Mouse (Mus musculus) gastrocnemius, postnatal 14 days (tissue): ENCODE measurements around the gene Ola1. TPM values are rescaled to one million over a fixed set of nuclear protein-coding genes. Genes with fewer than 3 reads are reported as not detected.
A peak's percentile ranks its signal among the peaks of the same experiment; 100 is the strongest.

ENCODE experiments used
- DNase-seq: peaks from one replicate; pipeline ENCODE4 v3.0.0; 2021; ENCODE audit warnings: mixed read lengths
- intact Hi-C: fragments of 180-260 bp; cut with DNase I; formaldehyde crosslinking; loops from one replicate; pipeline ENCODE4 v1.15.1; 2025; ENCODE audit warnings: low total_unique reads
- total RNA-seq, 2 experiments: library from RNA; stranded (reverse); gene quantifications; 2 replicates each; pipeline ENCODE4 v1.2.3; 2021

Ola1 gene
- total RNA-seq, 2 experiments from 2014 or later: 97.2 to 98.5 TPM

DNA sequence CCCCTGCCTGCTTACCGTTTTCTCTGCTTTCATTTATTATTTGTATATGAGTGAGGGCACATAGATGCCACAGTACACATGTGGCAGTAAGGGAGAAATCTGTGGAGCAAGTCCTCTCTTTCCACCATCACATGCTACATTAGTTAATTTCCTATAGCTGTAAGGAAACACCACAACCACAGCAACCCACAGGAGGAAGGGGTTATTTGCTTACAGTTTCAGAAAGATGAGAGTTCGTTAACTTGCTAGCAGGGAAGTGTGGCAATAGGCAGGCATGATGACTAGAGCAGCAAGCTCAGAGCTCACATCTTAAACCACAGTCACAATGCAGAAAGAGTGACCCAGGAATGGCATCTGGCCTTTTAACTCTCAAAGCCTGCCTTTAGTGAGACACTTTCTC lies 58.0 kb downstream of the Ola1 start:
- intact Hi-C loops: no loop called here
- no peak for DNase-seq

DNA sequence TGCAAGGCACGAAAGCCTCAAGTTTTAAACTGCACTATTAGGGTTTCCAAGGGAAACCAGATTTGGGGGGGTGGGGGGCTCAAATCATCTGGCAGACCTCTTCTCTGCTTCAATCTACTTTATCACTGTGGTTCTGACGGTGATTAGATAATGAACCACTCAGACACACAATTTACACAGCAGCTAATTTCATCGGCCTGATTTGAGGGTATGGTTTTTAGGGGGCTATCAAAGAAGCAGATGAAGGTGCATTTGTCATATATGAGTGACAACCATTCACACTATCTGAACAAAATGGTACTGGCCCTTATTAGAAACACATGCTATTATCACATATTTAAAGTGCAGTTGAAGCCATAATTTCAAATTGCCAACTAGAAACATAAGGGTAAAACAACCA lies 61.5 kb downstream of the Ola1 start:
- intact Hi-C loops: no loop called here
- no peak for DNase-seq

DNA sequence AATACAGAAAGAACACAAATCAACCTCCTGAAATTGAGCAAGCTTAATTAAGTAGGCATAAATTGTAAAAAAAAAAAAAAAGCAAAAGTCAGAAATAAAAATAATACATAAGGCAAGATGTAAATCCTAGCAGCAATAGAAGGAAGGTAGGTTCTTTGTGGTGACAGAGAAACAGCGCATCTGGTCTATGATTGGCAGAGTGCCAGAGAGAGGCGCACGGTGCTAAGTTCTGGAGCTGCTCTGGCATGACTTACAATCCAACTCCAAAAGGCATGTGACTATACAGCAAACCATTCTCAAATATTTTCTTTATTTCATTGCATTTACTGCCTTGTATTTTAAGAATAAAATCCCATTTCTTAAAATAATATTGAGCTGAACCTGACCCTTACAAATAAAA lies 68.2 kb downstream of the Ola1 start:
- intact Hi-C loops: no loop called here
- no peak for DNase-seq

DNA sequence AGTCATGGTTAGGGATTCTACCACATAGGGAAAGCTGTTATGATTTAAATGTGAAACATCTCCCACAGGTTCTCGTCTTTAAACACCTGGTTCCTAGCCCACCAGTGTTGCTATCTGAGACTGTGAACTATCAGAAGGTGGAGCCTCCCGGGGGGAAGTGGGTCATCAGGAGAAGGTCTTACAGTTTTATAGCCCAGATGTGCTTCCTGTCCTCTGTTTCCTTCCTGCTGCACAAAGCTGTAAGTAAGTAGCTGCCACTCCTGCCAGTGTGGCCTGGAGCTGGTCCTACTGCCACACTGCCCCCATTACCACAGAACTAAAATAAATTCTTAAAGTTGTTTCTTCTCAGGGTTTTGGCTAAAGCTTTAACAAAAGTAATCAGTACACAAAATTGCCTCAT lies 72.6 kb downstream of the Ola1 start:
- no peak for DNase-seq
- intact Hi-C loops: no loop called here

DNA sequence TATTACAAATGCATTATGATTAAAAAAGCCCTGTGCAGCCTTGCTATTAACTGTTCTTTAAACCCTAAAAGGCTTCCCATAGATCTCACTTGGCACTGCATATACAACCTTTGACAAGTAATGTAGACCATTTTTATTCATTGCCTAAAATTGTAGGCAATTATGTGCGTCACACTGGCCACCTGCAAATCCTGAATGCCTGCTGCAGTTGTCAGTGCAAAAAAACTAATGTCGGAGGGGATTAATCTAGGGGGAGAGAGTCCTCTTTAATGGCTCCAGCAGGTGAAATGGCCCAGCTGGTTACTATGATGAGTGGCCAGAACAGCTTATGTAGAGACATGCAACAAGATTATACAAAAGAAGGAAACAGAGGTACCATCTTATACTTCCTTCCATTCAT lies 75.0 kb downstream of the Ola1 start:
- no peak for DNase-seq

DNA sequence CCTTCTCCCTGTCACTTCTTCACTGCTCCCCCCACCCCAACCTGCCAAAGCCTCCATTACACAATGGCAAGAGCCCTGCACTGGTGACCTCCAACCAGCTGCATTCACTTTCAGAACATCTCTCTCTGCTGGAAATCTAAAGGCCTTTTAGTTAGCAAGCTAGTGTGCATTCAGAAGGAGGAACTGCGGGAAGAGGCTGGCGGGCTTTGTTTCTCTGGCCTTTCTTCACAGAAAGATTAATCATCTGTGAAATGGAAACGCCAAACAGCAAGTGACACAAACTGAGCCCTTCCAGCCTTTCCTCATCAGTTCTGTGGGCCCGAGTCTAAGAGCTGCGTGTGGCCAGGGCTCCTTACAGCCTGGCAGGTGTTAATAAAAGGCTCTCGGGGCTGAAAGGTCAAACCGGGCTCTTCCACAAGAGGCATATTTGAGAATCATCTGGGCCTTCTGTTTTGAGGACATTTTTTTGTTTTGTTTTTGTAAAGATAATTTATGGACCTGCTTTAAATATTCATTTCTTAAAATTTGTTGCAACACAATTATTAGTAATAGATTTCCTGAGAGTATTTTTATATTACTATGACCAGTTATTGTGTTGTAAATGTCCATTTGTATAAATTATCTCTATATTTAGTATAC lies 75.8 kb downstream of the Ola1 start:
- intact Hi-C loops: no loop called here
- no peak for DNase-seq

More for the DNA sequence above, 75.0 kb downstream of the Ola1 start:
- intact Hi-C loops: no loop called here

DNA sequence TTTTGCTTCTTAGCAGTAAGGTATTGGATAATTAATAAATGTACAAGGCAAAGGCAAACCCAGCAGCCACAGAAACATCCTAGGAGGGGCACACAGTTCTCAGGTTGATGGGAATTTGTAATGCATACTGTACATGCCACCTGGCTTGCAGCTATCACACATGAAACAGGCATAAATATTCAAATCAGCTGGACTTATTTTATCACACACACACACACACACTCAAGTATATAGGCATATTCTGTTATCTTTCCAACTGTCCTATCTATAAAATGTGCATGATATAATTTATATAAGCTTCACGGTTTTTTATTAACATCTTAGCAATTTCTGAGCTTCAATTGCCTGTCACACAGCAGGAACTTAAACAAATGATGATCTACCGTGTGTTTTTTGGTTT lies 85.8 kb downstream of the Ola1 start:
- DNase-seq: no peak
- intact Hi-C loops: no loop called here

DNA sequence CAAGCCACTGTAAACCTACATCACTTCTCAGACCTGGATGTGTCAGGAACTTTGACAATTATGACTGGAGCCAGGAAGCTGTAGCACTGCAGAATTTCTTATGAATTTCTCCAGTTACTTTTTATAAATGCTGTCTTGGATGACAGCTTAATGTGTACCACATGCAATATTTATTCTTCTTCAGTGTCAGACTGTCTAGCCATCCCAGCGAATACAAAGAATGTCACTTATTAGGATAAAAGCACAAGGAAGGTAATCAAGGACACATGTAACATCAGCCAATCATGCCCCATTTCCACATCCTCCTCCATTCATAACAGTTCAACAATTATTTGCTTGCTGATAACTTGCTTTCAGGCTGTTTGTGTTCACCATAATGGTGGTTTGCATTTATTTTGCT lies 91.0 kb downstream of the Ola1 start:
- intact Hi-C loops: no loop called here
- DNase-seq: no peak

DNA sequence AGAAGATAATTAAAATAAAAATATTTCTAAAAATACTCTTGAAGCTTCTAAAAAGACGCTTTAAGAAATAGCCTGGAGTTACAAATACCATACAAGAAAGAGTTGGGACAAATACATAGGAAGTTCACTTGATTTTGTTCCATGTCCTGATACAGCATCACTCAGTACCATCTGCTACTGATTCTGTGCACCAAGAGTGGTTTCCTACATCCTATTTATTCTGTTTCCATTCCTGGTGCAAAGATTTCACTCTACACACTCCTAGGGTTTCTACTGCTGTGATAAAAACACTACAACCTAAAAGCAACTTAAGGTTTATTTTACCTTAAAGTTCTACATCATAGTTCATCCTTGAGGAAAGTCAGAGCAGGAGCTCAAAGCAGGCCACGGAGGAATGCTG lies 99.9 kb downstream of the Ola1 start:
- intact Hi-C loops: no loop called here
- DNase-seq: no peak

DNA sequence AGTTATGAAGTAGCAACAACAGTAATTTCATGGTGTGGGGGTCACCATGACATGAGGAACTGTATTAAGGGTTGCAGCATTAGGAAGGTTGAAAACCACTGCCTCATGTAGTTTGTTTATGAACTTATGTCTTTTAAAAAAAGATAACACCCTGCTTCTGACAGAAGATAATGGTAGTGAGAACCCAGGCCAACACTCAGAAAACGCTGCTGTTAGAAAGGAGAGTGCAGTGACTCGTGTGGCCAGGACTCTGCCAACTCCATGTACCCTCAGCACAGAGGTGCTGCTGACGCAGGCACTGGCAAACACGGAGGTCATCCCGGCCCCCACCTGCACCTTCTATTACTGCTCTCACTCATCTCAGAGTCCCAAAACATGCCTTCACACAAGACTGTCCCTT lies 111.6 kb downstream of the Ola1 start:
- intact Hi-C loops: no loop called here
- no peak for DNase-seq

DNA sequence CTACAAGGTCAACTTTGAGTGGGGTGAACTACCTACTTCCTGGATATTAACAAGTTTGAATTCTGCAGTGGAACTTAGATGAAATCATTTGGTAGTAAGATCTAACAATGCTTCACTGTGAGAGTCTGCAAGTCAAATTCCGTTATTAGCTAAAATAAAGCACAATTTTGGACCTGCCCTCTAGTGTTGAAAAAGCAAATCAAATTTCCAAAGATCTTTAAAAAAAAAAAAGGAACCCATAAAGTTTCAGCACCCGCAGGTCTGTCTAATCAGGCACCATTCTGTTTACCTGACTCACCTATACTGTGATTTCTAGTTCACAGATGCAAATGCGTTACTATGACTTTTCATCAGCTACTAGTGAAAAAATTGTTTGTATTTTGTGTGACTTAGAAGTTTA lies 122.2 kb downstream of the Ola1 start:
- intact Hi-C loops: no loop called here
- no peak for DNase-seq

DNA sequence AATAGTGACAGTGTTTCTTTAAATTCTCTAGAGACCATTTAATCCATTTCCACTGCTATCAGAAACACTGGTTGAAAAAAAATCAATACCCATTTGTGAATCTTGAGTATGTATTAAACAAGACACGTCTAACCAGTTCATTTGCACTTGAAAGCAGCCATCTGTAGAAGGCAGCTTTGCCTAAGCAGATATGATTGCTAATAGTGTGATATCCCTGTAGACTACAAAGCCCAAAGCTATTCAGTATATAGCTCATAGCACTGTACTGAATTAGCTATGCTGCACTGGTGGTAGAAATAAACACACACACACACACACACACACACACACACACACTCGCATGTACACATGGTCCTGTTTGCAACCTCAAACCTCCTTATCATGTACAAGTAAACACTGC lies 123.4 kb downstream of the Ola1 start:
- DNase-seq: no peak
- intact Hi-C loops: no loop called here

DNA sequence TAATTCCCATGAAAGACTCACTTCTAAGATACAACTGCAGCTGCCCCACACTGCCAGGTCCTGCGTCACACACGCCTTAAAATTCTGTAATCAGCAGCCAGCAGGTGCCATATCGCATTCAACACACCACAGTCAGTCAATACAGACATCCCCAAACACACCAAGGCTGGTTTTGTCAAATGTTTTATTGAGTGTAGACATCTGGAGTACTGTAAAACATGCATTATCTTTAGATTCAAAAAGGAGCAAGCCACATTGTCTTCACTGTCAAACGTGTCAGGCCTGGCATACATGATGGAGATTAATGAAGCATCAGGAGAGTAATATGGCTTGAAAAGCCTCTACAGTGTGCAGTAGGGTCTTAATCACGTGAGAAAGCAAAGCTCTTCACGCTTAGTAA lies 125.7 kb downstream of the Ola1 start:
- intact Hi-C loops: no loop called here
- DNase-seq: no peak

DNA sequence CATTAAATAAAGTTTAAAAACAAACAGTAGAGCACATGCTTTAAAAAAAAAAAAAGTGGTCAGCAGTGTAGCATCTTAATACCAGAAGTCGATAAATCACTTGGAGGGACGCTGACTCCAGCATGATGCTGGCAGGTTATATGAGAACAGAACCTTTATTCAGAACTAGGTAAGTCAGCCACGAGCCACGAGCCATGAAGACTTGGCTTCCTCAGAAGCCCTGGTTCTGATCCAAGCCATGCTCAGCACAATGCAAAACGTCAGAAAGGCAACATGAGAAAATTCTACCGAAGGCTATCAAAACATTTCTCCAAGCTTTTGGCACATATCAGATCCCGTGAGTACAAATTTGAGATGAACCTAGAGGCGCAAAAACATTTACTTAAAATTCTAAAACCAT lies 127.4 kb downstream of the Ola1 start:
- intact Hi-C loops: no loop called here
- no peak for DNase-seq

DNA sequence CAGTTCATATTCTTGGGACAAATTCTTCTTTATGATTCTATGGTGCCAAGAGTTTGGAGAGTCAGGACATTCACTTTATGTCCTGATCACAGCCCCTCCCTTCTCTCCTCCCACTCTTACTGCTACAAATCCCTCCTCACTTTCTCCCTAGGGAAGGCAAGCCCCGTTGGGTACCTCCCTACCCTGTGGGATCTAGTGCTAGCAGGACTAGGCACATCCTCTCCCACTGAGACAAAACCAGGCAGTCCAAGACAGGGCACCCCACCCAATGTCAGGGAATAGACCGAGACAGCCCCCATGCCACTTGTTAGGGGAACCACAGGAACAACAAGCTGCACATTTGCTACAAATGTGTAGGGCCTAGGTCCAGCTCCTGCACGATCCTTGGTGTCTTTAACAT lies 131.1 kb downstream of the Ola1 start:
- DNase-seq: no peak
- intact Hi-C loops: no loop called here

DNA sequence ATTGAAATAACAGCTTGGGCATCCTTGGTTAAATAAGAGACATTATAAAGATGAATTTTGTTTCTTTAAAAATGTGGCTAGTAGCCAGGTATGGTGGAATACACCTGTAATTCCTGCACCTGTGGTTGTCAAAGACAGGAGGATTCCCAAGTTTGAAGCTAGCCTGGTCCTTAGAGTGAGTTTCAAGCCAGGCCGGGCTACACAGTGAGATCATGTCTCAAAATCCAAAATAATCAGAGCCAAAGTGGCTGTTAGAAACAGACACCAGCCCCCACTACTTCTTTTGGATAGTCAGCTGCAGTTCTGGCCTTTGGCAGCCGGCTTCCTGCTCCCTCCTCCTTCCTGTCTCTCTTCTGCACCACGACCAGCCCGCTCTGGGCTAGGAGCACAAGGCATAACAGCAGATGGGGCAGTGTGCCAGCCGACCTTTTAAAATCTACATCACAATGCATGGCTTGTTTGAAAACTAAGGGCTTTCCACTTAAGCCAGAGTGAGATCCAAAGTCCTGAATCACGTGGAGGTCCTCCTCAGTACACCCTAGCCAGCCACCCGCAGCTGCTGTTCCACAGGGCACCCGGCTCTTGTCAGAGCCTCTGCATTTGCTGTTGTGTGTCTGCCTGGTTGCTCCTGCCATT lies 132.9 kb downstream of the Ola1 start:
- DNase-seq: peak; percentile 57

DNA sequence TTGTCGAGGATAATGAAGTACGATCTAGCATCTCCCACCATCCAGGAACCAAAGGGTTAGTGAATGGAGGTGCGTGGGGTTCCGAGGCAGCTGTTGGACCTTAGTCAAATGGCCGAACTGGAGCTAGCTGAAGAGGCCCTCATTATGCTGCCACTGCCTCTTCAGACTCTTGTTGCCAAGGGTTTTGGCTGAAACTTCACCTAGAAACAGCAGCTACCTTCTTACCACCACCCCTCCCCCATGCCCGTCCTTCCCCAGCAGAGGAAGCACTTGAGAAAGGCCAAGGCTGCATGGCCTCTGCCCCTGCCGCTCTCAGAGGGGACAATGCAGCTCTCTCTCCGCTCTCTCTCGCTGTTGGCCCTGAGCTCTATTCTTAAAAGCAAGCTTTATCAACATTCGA lies 136.2 kb downstream of the Ola1 start:
- DNase-seq: no peak
- intact Hi-C loops: no loop called here

More for the DNA sequence above, 132.9 kb downstream of the Ola1 start:
- intact Hi-C loops: no loop called here

DNA sequence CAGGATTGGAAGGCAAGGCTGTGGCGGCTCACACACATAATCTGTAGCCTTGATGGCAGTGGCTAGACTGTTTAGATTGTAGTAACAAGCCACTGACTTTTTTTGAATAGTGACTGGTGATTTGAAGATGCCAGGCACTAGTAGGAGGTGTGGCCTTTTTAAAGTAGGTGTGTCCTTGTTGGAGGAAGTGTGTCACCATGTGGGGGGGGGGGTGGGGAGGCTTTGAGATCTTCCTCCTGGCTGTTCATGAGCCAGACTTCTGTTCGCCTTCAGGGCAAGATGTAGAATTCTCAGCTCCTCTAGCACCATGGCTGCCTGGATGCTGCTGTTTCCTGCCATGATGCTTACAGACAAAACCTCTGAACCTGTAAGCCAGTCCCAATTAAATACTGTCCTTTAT lies 136.9 kb downstream of the Ola1 start:
- DNase-seq: no peak
- intact Hi-C loops: no loop called here

DNA sequence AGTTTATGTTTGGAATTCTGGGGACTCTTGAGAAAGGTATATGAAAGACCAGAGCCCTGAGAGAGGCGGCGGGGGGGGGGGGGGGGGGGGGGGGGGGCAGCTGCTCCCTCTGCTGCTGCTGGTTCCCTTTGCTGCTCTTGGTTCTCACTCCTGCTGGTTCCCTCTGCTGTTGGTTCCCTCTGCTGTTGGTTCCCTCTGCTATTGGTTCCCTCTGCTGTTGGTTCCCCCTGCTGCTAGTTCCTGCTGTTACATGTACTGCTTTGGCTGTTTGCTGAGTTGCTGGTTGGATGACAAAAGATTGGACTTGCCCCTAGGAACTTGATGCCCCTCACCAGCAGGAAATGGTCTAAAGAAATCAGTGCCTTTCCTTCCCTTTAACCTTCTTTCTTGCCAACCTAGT lies 138.6 kb downstream of the Ola1 start:
- no peak for DNase-seq
- intact Hi-C loops: no loop called here

DNA sequence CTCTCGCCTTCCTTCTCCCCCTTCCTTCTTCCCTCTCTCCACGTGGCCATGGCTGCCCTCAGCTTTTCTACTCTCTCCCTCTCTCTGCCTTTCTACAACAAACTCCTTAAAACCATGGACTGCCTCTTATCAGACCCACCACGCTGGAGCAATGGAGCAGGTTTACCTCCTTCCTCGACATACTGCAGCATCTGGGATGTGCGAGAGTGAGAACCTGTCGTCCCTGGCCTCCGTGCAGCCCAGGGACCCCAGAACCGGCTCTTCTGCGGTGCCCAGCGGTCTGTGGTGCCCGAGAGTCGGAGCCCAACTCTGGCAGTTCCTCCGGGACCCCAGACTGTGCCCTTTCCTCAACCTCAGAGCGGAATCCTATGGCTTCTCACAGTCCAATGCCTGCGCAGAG lies 139.4 kb downstream of the Ola1 start:
- intact Hi-C loops: no loop called here
- no peak for DNase-seq

DNA sequence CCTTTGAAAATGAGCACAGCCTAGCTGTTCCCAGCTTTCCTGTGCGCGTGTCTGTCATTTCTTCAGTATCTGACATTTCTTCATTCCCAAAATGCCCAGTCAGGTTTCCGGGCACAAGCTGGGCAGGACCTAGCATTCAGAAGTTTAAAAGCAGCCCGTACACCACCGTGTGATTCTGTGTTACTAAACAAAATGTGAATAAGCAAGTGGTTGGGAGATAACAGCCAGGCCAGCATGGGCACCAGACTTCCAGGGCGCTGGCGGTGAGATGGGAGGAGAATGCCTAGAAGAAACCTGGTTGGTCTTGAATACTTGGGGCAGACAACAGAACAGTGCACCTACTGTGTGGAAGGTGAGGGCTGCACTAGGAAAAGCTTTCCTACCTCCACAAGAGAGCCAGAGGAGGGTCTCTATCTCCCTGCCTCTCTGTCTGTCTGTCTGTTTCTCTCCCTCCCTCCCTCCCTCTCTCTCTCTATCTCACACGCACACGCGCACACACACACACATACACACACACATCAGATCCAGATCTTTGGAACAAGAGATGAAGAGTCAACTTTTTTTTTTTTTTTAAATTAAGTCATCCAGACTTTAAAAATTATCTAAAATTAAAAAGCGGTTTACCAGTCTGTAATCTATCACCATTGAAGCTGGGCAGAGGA lies 144.8 kb downstream of the Ola1 start:
- intact Hi-C loops: no loop called here
- no peak for DNase-seq
